Mouse (Mus musculus): Measurements from ENCODE around the gene Olfr1247.
"Not testable (repeated sequence)": the region's sequence is repeated elsewhere in the genome, so short reads cannot be mapped to it uniquely, and the experiment has no call there.

The Olfr1247 gene

GRCm38 (mm10) chr2:89614030-89614429 lies at the start of gene Olfr1247:
Olfr1247 (minus strand) TSS chr2:89614130.
- no peak for DNase-seq

GRCm38 (mm10) chr2:89661367-89661766 lies 47.4 kb upstream of the Olfr1247 start, which contains the start of gene Olfr1250:
Olfr1250 (minus strand) TSS chr2:89661467.
- no peak for DNase-seq

- no peak for DNase-seq
Observed at GRCm38 (mm10) chr2:89634883-89635282, 21.0 kb upstream of the Olfr1247 start, which contains the start of gene Olfr1249. Olfr1249 (minus strand) TSS chr2:89634983.

- not testable (repeated sequence) for DNase-seq
Observed at GRCm38 (mm10) chr2:89618145-89618544, 4.2 kb upstream of the Olfr1247 start, which contains the start of gene Olfr1248. Olfr1248 (minus strand) TSS chr2:89618245.

GRCm38 (mm10) chr2:89593057-89593456 lies 20.9 kb downstream of the Olfr1247 start, which contains the start of gene Olfr1246:
Olfr1246 (minus strand) TSS chr2:89593157.
- DNase-seq = no peak

GRCm38 (mm10) chr2:89578347-89578746 lies 35.6 kb downstream of the Olfr1247 start, which contains the start of gene Olfr1245:
Olfr1245 (minus strand) TSS chr2:89578447.
- DNase-seq = no peak

GRCm38 (mm10) chr2:89562706-89563105 lies 51.2 kb downstream of the Olfr1247 start:
- DNase-seq = not testable (repeated sequence)
